Mouse (Mus musculus) spleen, adult 2 months (tissue): ENCODE measurements at regions not wholly inside any gene's neighbourhood (a gene's known extent, or its start where the extent isn't known, plus 50 kb on each side); places are given as distances from the start of the nearest gene placed in this dataset.

Experiments
- CTCF ChIP-seq: fragments of 200-500 bp; IDR thresholded peaks from 2 replicates; pipeline ENCODE4 v1.5.1; 2011; ENCODE audit warnings: mild to moderate bottlenecking, inconsistent platforms; ENCODE audit not compliant: insufficient read depth, insufficient read length, insufficient replicate concordance; ENCODE audit errors: extremely low read depth
- POLR2A ChIP-seq: fragments of 200-500 bp; IDR thresholded peaks from 2 replicates; pipeline ENCODE4 v1.6.1; 2011; ENCODE audit warnings: low read depth, low read length, inconsistent platforms

DNA sequence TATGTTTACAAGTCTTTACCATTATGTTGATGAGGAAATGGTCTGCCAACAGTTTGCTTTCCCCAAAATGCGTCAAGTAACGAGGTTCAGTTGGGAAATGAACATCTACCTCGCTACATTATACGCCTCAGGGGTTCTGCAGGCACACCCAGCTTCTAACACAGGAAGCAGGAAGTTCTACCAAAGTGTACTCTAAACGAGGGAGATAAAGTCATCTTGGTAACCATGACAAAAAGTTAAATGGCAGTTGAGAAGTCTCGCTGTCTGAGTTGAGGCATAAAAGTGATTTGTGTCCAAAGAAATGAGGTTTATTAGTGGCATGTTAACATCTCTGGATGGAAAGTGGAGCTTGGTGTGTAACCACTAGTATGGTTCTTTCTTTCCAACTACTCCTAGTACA is 73.7 kb upstream of the Adtrp start:
- TF ChIP-seq POLR2A (no peak), CTCF (no peak)
